Mouse (Mus musculus) megakaryocyte, embryonic 14.5 days (primary cell): ENCODE results near the gene Kat8.

ENCODE experiments used
- FLI1 ChIP-seq: IDR thresholded peaks from 2 replicates; pipeline ENCODE4 v1.6.1; 2012; ENCODE audit warnings: low read length, inconsistent platforms, mixed read lengths
- GATA1 ChIP-seq: IDR thresholded peaks from 3 replicates; pipeline ENCODE4 v1.6.1; 2012; ENCODE audit warnings: mixed read lengths, low read length, inconsistent platforms, borderline replicate concordance

GRCm38 (mm10) chr7:127907939-127908338 is 4.4 kb upstream of the Kat8 start:
- TF ChIP-seq GATA1 (no peak), FLI1 (no peak)
